Mouse (Mus musculus) heart, adult 11 months (tissue): ENCODE data around the gene Fam214b.

Source experiments
- DNase-seq: peaks from one replicate; pipeline ENCODE4 v3.0.0; 2022

The Fam214b gene

GRCm38 (mm10) chr4:43005765-43006164 lies 40.3 kb downstream of the Fam214b start:
- peak; percentile 87 for DNase-seq

GRCm38 (mm10) chr4:43004951-43005350 lies 41.1 kb downstream of the Fam214b start:
- DNase-seq: peak; percentile 91

GRCm38 (mm10) chr4:43002756-43003439 lies 43.1 kb downstream of the Fam214b start:
- peak; percentile 88 for DNase-seq

GRCm38 (mm10) chr4:43001272-43001671 lies 44.7 kb downstream of the Fam214b start:
- peak; percentile 87 for DNase-seq

GRCm38 (mm10) chr4:43000141-43000986 lies 45.7 kb downstream of the Fam214b start, which contains the start of gene Vcp:
TSS of gene Vcp (minus strand) at chr4:43000507.
- DNase-seq: peak; percentile 100

- DNase-seq: peak; percentile 98
Measured at GRCm38 (mm10) chr4:42999451-43000140, 46.4 kb downstream of the Fam214b start.

GRCm38 (mm10) chr4:42998022-42998421 lies 48.0 kb downstream of the Fam214b start:
- peak; percentile 72 for DNase-seq

GRCm38 (mm10) chr4:42988296-42988695 lies 57.7 kb downstream of the Fam214b start:
- no peak for DNase-seq
